Mouse (Mus musculus): ENCODE measurements around the gene Cadm4.

Gene Cadm4

DNA sequence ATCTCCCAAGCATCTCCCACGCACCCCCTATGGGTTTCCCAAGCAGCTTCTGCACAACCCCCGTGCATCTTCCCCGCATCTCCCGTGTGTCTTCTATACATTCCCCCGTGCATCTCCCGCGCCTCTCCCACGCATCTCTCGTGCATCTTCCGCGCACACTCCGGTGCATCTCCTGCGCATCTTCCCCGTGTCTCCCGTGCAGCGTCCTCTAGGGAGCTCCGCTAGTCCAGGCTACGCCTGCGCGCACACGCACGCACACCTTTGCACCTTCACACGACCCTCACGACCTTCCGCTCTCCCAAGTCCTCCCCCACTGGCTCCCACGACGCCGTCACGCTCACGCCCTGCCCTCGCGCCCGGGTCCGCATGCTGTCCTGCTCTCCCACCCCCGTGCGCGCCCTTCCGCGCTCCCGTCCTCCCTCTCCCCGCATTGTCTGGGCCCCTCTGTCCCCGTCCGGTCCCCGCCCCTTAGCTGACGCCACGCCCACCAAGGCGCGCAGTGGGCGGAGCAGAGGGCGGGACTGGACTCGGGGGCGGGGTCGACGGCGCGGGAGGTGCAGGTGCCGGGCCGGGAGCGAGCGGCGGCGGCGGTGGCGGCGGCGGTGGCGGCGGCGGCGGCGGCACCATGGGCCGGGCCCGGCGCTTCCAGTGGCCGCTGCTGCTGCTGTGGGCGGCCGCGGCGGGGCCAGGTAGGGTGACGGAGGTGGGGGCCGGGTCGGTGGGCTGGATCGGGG is at the start of gene Cadm4:
Gene Cadm4, plus strand, starts transcription at position 550 of the 734 bp plus-strand sequence.
- peak; percentile 88 for DNase-seq (ENCODE audit: low spot score)

DNA sequence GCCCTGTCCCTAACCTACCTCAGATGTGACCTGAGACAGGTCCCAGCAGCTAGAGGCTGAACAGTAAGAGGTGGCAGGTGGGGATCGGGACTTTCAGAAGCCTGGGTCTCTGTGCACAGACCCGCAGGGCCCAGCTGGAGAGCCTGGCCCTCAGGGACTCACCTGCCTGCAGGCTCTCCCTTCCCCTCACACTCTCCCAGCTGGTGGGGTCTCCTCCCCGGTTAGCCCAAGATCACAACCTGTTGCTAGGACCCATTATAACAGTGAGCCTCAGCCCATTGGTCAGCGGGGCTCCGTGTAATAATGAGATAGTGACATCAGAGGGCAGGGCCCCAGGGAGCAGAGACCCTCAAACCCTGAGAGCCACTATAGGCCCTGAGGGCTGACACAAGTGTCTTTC is 46.5 kb upstream of the Cadm4 start:
- DNase-seq (ENCODE audit: low spot score) = no peak

DNA sequence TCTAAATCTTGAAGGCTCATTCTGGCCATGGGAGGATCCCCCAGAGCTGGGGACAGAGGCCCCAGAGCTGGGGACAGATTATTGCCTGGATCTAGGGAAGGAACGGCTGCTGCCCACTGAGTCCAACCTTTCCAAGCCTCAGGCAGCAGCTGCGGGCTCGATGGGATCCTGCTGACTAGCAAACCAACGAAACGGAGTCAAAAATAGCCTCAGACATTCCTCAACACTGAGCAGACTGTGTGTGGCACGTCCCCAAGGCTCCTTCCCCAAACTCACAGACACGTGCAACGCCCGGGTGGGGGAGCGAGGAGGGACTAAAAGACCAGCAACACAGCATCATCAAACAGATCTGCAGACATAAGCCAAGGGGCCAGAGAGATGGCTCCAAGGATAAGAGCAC is 43.8 kb upstream of the Cadm4 start:
- no peak for DNase-seq (ENCODE audit: low spot score)

DNA sequence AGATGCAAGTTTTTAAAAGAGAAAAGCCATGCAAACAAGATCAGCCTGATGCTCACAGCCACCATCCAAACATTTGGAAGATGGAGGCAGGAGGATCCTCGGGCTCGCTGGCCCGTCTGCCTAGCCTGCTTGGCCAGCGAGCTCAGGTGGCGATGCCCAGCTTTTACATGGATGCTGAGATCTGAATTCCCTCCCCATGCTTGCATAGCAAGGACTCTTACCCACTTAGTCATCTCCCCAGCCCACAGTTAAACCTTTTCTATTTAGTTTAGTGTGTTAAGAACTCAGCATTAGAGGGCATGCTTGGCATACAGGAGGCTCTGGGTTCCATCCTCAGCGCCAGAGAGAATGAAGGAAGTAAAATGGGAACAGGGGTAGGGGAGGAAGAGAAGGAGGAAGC is 42.6 kb upstream of the Cadm4 start:
- DNase-seq (ENCODE audit: low spot score) = no peak

DNA sequence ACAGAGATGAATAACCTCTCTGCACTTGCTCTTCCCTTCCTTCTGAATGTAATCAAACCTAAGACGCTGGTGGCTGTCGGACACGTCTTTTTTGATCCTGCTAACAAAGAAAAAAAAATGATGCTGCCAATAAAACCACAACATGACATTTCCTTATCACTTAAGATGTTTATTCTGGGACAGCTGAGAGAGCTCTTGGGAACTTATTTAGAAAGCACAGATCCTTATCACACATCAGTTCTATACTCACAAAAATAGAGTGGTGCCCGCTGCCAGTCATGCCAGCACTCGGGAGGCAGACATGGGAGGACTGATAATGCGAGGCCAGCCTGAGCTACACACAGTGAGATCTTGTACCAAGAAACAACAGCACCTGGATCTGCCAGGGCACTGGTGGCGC is 41.9 kb upstream of the Cadm4 start:
- no peak for DNase-seq (ENCODE audit: low spot score)

DNA sequence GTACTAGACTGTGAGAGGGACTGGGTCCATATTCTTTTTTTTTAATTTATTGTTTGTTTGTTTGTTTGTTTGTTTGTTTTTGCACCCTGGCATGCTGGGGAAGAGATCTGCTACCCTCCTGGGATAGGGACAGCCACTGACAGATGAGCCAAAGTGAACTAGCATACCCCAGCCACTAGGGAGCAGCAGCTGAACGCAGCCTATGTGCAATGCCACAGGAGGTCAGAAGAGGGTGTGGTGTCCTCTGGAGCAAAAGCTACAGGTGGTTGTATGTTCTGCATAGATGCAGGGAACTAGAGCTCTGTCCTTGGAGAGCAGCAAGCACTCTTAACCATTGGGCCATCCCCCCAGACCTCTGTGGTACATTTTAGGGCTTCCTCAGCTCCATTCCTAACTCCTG is 40.0 kb upstream of the Cadm4 start:
- peak; percentile 84 for DNase-seq (ENCODE audit: low spot score)

DNA sequence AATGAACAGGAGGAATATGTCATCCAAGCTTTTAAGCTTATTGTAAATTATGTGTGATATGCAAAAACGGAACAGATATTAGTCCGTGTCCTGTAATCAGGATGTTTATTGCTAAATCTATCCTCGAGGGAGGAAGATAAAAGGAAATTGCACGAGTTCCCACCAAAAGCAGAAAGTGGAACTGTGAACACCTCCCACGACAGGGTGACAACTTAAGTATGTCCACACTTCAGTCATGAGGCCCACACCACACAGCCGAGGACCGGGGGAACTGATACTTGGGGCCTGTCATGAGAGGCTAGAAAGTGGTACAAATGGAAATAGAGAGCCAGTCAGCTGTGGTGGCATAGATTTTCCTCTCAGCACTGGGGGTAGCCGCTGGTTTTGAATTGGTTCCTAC is 39.5 kb upstream of the Cadm4 start:
- no peak for DNase-seq (ENCODE audit: low spot score)

DNA sequence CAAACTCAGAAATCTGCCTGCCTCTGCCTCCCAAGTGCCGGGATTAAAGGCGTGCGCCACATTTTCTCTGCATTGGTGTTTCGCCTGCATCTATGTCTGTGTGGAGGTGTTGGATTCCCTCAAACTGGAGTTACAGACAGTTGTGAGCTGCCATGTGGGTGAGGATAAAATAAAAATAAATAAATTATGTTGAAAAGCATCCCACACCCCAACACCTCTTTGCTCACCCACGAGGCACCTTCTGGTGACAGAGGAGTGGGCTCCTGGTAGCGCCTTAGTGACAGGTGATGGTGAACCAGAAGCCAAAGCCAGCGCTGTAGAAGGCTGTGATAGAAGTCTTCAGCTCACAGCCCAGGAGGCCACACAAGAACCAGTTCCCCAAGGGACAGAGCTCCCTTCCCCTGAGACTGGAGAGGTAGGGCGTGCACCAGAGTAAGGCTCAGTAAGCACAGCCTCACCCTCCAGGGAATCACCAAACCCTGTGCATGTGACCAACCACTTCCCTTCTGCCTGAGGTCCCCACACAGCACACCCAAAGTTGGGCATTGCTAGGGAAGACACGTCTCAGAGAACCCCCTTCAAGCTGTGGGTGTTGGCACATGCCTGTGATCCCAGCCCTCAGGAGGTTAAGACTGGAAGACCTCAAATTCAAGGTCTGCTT is 36.4 kb upstream of the Cadm4 start:
- DNase-seq (ENCODE audit: low spot score) = no peak

DNA sequence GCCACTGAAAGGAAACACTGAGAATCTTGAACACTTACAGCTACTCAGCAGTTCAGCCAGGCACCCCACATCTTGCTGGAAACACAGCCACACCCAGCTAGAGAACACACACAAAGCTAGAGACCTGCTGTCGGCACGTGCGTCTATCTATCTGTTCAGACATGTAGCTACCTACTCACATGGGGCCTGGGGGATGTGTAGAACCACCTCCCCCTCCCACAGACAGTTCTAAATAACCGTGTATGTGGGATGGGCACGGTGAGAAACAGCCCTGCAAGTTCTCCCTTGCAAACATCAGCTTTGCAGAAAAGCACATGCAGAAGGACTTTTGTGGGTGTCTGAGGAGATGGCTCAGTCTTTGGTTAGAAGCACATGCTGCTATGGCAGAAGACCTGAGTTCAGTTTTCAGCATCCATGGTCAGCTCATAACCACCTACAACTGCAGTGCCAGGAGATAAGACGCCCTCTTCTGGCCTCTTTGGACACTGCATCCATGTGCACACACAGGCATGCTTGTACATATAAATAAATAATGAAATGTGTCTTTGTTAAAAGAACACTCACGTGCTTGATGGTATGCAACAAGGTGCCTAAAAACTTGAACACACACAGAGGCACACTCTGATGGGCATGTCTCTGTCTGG is 35.0 kb upstream of the Cadm4 start:
- no peak for DNase-seq (ENCODE audit: low spot score)

DNA sequence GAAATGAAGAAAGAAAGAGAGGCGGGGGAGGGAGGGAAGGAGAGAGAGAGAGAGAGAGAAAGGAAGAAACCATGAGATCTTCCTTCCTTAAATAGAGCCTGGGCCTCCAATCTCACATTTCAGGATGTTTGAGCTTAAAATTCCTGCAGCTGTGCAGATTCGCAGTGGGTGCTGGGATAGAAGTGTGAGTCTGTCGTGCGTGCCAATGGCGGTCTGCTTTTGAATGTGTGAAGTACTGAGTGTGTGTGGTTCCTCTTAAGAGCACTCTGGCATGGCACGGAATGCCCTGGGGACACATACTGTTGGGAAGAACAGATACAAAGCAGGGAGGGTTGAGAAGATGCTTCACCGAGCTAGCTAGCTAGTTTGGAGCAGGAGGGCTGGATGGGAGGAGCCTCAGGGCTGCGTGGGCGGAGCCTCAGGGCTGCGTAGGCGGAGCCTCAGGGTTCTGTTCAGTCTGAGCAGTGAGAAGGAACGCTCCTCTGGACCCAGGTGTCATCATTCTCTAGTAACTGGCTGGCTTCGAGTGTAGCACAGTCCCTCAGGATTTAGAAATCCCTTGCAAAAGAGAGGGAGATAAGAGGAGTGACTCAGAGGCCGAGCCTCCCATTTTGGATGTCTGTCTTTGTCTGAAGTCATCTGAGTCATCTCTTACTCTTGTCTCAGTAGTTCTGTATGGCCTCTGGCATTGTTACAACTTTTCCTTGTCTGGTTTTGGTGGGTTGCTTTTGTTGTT is 32.9 kb upstream of the Cadm4 start:
- no peak for DNase-seq (ENCODE audit: low spot score)

DNA sequence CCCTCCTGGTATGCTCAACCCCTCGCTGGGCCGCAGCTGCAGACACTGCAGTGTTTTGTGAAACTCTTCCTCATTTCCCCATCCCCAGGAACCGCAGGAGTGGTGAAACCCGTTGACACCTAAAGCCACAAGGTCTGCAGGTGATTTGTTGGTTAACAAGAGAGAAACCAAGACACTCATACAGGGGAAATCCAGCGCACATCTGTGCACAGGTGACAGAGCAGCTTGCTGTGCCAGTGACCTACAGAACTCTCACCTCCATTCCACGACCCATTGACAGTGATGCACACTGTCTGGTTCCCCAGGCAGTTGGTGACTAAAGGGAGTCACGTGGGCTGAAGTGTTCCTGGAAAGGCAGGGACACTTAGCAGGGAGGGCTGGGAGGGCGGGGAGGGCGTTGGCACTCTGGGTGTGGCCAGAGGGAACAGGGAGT is 31.2 kb upstream of the Cadm4 start:
- DNase-seq (ENCODE audit: low spot score) = no peak

DNA sequence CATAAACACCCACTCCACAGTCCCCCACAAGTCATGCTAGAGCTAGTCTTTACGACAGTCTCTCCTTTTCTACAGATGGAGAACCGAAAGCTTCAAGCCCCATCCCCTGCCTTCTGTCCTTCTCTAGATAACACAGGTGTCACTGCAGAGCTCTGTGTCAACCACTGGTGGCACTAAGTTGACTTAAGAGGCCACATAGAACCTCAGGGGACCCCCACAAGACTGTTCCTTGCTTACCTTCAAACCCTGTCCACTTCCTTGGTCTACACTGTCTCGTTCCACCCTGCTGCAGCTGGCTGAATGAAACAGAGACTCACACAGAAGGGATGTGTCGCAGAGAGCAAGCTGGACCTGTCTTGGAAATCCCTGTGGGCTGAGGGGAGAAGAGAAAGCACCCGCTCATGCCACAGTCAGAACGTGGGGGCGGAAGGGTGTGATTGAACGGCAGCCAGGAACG is 29.9 kb upstream of the Cadm4 start, which contains the start of gene Irgc1:
Gene Irgc1, minus strand, starts transcription at position 443 of the 457 bp plus-strand sequence.
- no peak for DNase-seq (ENCODE audit: low spot score)

DNA sequence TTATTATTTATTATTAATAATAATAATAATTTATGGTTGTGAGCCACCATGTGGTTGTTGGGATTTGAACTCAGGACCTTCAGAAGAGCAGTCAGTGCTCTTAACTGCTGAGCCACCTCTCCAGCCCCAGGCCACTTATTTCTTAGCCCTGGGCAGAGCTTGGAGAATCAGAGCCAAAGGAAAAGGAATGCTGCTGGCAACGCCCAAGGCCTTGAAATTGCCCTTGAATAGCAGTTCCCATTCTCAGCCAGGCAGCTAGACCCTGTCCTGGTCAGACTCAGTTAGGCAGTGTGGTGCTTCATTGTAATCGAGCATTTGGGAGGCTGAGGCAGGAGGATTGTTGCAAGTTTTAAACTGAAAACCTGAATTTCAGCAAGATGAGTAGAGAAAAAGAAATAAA is 27.6 kb upstream of the Cadm4 start:
- no peak for DNase-seq (ENCODE audit: low spot score)

DNA sequence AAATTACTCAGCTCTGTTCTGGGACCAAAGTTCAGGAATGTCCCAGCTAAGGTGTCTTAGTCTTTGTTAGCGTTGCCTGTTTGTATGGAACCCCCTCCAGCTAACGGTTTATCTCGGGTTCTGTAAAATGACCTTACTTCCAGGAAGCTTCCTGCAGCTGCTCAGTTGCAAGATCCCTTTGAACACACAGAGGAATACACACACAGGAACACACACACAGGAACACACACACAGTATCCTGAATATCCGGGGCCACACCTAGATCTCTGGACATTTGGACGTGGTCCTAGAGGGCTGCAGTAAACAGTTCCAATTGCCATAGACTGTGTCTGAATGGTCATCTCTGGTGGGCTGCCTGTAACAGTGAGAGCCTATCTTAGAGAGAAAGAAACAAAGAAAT is 26.1 kb upstream of the Cadm4 start:
- DNase-seq (ENCODE audit: low spot score) = no peak

DNA sequence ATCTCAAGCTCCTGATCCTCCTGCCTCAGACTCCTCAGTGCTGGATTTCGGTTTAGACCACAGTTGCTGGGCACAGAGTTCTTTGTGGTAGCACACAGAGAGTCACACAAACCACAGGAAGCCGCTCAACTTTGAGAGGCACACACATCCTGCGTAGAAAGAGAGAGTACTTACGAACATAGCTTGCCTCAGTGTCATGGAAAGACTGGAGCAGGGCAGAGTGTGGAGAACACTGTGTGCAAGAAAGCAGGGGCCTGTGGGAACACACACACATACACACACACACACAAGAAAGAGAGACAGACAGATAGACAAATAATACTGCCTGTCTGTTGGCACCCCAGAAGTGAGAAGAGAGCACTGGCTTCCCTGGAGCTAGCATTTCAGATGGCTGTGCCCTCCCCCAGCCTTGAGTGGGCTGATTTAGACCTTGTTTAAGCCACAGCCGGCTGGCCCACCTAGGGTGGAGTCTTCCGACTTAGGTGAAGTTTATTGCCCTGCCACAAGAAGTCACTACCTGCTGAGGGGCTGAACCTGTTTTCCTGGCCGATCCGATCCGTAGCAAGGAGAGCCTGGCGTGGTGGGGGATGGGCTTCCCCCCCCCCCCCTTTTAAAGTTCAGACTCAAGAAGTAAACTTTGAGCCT is 24.0 kb upstream of the Cadm4 start:
- no peak for DNase-seq (ENCODE audit: low spot score)

DNA sequence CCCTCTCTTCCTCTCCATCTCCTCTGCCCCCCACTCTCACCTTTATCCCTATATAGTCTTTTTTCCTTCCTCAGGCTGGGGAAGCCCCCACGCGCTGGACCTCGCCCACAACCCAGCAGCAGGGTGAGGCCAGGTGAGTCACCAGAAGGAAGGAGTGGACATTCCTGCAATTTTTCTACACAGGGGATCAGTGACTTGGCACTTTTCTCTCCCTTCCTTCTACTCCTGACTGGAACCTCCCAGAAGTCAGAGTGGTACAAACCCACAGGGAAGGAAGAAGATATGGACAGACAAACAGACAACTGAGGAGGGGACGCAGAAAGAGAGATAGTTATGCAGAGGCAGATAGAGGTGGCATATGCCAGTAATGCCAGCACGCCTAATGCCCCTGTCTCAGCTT is 22.4 kb upstream of the Cadm4 start:
- DNase-seq (ENCODE audit: low spot score) = no peak

DNA sequence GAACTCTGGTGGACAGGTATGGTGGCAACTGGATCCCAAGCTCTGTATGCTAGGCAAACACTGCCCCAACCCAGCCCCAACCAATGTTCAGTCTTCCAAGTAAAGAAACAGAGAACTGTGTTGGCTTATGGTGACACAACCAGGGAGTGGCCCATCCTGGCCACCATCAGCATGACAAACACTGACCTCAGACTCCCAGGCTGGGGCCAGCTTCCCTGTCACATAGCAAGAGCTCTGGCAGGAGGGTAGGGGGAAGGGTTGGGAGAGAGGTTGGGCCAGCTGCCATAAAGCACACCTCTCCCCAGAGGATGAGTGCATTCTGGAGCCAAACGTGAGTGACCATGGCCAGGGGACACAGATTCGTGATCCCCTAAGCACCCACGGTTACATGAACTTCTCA is 22.0 kb upstream of the Cadm4 start:
- DNase-seq (ENCODE audit: low spot score) = no peak

DNA sequence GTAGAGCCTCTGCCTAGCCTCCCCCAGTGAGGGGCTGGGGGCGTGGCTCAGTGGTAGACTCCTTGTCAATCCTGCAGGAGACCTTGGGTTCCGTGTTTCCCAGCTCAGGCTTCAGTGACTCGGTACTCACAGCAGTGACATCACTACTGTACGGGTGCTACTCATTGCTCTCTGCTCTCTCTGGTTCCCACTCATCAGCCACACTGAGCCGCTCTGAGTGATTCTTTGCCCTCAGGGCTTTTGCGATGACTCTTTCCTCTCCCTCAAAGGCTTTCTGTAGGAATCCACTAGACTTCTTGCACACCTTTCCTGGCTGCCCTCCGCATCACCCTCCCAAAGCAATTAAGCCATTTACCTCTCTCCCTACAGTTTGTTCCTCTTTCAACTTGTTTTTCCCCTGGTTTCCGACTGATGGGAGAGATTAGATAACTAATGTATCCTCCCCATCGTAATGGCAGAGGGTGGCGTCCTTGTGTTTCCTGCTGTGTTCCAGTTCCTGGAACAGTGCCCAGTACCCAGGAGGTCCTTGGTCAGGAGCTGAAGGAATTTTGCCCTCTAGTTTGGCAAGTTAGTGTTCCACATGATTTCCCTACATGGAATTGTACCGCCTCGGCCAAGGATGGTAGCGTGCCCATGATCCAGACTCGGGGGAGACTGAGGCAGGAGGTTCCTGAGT is 20.3 kb upstream of the Cadm4 start:
- DNase-seq (ENCODE audit: low spot score) = no peak

DNA sequence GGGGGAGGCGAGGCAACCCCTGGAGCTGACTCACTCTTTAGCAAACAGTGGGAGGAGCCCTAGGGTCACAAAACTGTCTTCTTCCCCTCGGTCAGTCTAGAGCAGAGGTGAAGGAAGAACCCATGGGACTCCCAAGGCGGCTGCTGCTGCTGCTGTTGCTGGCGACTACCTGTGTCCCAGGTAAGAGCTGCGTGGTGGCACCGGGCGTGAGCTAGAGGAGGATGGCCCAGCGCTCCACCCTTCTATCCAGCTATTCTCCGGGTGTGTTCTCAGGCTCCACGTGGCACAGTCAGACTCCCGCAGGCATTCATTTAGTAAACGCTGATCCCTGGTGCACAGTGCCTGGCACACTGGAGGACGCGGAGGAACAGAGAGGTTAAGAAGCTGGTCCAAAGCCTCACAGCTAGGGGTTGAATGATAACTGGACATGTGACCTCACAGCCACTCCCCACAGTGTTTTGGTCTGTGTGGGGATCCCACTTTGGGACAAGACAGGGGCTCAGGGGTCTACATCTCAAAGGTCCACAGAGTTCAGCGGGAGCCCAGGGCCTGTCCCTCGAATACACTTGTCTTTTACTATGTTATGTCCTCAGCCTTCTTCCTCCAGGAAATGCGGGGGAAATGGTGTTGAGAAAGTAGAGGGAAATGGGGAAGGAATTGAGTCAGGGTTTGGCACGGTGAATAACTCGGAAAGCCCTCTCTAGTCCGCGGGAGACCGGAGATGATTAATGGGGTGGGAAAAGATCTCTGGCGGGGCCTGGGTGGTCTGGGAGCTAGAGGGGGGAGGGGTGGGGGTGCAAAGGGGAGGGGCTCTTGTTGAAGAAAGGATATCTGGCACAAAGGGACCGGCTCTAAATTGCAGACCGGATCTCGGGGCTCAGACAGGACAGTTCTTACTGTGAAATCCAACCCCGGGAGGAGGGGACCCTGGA is 19.2 kb upstream of the Cadm4 start, which contains the start of gene Plaur:
Gene Plaur, plus strand, starts transcription at position 97 of the 932 bp plus-strand sequence.
- DNase-seq (ENCODE audit: low spot score) = peak; percentile 41

DNA sequence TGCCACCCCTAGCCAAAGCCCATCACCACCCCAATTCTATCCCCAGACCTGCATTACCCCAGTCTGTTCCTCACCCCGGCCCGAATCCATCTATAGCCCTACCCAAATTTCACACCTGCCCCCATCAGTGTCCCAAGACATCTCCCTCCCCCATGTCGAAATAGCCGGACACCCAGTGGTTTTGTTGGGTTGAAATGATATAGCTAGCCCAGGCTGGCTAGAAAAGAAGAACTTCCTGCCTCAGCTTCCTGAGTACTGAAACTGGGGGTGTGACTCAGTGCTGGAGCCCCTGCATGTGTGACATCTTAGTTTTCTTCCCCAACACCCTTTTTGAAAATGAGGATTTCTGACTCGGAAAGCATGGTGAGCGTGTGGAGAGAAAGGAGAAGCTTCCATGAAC is 15.0 kb upstream of the Cadm4 start:
- DNase-seq (ENCODE audit: low spot score) = no peak

All from embryo, embryonic 10 days (tissue).